Mouse (Mus musculus) lung, postnatal 14 days (tissue): ENCODE results near the gene Iqgap3.

Experiments
- DNase-seq: peaks from one replicate; pipeline ENCODE4 v3.0.0; 2021

Gene Iqgap3

GRCm38 (mm10) chr3:88097666-88098065 is 15.9 kb downstream of the Iqgap3 start:
- DNase-seq = no peak

GRCm38 (mm10) chr3:88100251-88100650 is 18.5 kb downstream of the Iqgap3 start:
- DNase-seq = no peak

- no peak for DNase-seq
Measured at GRCm38 (mm10) chr3:88101736-88102135, 20.0 kb downstream of the Iqgap3 start.

- no peak for DNase-seq
Measured at GRCm38 (mm10) chr3:88102196-88102595, 20.4 kb downstream of the Iqgap3 start.

GRCm38 (mm10) chr3:88102611-88103010 is 20.8 kb downstream of the Iqgap3 start:
- DNase-seq = no peak

- DNase-seq = no peak
Measured at GRCm38 (mm10) chr3:88106126-88106525, 24.4 kb downstream of the Iqgap3 start.

GRCm38 (mm10) chr3:88109126-88109525 is 27.4 kb downstream of the Iqgap3 start:
- no peak for DNase-seq

GRCm38 (mm10) chr3:88114396-88114795 is 32.6 kb downstream of the Iqgap3 start:
- no peak for DNase-seq

GRCm38 (mm10) chr3:88120117-88120651 is 38.4 kb downstream of the Iqgap3 start:
- DNase-seq = peak; percentile 20

GRCm38 (mm10) chr3:88121164-88122131 is 39.7 kb downstream of the Iqgap3 start:
- no peak for DNase-seq

- DNase-seq = no peak
Measured at GRCm38 (mm10) chr3:88125195-88125594, 43.4 kb downstream of the Iqgap3 start.

- DNase-seq = no peak
Measured at GRCm38 (mm10) chr3:88126181-88126580, 44.4 kb downstream of the Iqgap3 start.

- DNase-seq = no peak
Measured at GRCm38 (mm10) chr3:88127636-88128035, 45.9 kb downstream of the Iqgap3 start.

GRCm38 (mm10) chr3:88128056-88128455 is 46.3 kb downstream of the Iqgap3 start:
- DNase-seq = no peak

- no peak for DNase-seq
Measured at GRCm38 (mm10) chr3:88129006-88129405, 47.2 kb downstream of the Iqgap3 start.

GRCm38 (mm10) chr3:88131071-88131470 is 49.3 kb downstream of the Iqgap3 start:
- DNase-seq = no peak

- no peak for DNase-seq
Measured at GRCm38 (mm10) chr3:88132492-88132891, 50.7 kb downstream of the Iqgap3 start.

- DNase-seq = no peak
Measured at GRCm38 (mm10) chr3:88133187-88133771, 51.5 kb downstream of the Iqgap3 start.

GRCm38 (mm10) chr3:88136346-88136745 is 54.6 kb downstream of the Iqgap3 start:
- DNase-seq = no peak

GRCm38 (mm10) chr3:88136945-88137494 is 55.2 kb downstream of the Iqgap3 start:
- DNase-seq = no peak

GRCm38 (mm10) chr3:88137821-88138220 is 56.0 kb downstream of the Iqgap3 start:
- no peak for DNase-seq

GRCm38 (mm10) chr3:88138336-88139242 is 56.8 kb downstream of the Iqgap3 start:
- peak; percentile 94 for DNase-seq
